Mouse (Mus musculus) ES-Bruce4 (cell line): Measurements from ENCODE around the gene Cand2.

Source experiments
- CTCF ChIP-seq: IDR thresholded peaks from one replicate; pipeline ENCODE4 v1.8.1; 2011; ENCODE audit warnings: low read depth, low read length
- EP300 ChIP-seq: IDR thresholded peaks from 2 replicates; pipeline ENCODE4 v1.6.1; 2011; ENCODE audit warnings: low read depth, low read length; ENCODE audit not compliant: insufficient read depth
- POLR2A ChIP-seq: IDR thresholded peaks from one replicate; pipeline ENCODE4 v1.8.1; 2011; ENCODE audit warnings: low read length; ENCODE audit not compliant: insufficient read depth

GRCm38 (mm10) chr6:115727108-115727507 lies 47.2 kb upstream of the Cand2 start:
- TF ChIP-seq CTCF: peak; percentile 54
- TF ChIP-seq POLR2A: no peak
- TF ChIP-seq EP300: no peak
